Mouse (Mus musculus): ENCODE measurements around the gene 1700001C19Rik.

1700001C19Rik gene

DNA sequence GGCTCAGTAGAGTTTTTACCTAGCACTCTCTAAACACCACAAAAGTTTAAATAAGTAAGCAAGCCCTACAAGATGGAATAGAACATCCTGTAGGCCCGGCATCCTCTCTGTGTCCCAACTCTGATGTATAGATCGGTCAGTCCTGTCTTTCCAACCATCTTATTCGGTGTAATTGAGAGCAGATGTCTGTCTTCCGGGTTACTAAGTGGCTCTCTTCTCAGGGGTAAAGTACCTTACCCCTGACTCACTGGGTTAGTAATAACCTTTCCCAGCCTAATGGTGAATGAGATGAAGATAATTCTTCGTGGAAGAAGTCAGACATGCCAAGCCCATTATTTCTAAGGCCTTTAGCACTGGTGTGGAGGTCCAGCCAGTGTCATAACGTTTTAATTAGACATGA, 63.2 kb downstream of the 1700001C19Rik start:
- no peak for DNase-seq (ENCODE audit: low spot score in 2 of 2)

DNA sequence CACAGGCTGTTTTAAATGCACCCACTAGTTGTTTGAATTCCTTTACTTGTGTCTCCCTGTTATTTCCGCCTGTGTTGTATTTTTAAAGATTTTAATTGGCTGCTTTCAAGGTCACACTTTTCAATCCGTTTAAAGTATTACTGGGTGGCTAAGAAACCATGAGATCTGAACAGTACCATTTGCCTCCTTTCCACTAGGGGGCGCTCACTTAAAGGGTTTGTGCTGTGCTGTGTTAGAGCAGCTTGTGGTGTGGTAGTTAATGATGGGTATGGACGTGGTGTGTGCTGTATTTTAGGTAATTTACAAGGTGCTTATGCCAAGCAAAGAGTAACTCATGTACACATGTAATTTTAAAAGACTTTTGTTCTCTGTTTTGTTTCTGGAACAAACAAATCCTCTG, 65.7 kb downstream of the 1700001C19Rik start:
- DNase-seq (ENCODE audit: low spot score in 2 of 2): peak in 1 of 2 experiments; percentile 64

DNA sequence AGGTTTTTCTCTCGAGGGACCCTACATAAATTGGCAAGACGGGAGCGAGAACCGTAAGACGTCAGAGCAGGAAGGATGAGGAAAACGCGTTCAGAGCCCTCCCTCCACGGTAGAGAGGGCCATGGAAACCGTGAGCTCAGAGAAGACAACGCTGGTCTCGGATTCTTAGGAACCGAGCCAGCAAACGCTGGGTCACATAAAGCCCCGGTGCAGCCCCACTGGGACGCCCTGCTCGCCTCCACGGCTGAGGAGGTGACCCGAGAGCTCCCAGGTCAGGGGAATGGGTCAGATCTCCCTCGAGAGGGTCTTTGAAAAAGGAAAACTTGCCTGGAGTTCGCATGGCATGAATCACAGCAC, 68.1 kb downstream of the 1700001C19Rik start:
- DNase-seq (ENCODE audit: low spot score in 2 of 2): peak in 1 of 2 experiments; percentile 18

DNA sequence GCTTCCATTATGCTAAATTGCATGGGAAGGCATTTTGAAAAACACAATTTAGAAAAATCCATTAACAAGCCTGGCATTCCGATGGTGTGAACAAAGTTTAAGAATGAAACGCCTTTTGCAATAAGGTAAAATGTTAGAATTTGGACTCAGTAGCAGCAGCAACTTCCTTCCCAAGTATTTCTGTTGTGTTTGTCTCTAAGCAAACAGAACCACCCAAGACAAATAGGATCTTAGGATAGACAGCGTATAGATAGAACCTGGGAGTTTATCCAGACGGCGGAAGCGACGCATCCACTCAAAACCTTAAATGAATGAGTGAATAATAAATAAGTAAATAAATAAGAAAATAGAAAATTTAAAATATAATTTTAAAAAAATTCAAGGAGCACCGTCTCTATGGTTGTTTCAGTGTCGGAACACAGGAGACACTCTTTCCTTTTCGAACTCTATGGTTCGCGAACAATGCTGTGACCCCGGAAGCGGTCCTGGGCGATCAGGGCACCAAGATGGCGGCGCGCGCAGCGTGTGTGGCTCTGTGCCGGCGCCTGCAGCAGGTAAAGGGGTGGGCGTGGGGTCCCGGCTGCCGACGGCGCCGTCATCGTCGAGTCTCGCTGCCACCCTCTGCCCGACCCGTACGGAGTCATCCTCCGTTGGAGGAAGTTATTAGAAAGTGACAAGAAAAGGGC, 68.6 kb downstream of the 1700001C19Rik start, which contains the start of gene Mrps10:
Gene Mrps10 (plus strand): TSS at position 487 of the 686 bp plus-strand sequence.
- peak; percentile 69 to 87 for DNase-seq (ENCODE audit: low spot score in 2 of 2)
